Mouse (Mus musculus) CH12.LX (cell line): ENCODE results near the gene Camkmt.

Experiments
- CHD1 ChIP-seq: IDR thresholded peaks from 2 replicates; pipeline ENCODE4 v1.6.1; 2012; ENCODE audit warnings: low read depth, low read length, improper control_type of control experiment, inconsistent platforms
- CTCF ChIP-seq, 2 experiments: IDR thresholded peaks in 1 of 2; conservative IDR thresholded peaks in 1 of 2; 2 replicates each; pipeline ENCODE4 v1.5.1; 2011 to 2012; ENCODE audit warnings: low read depth in 2 of 2, low read length in 2 of 2, improper control_type of control experiment in 1 of 2, inconsistent platforms in 1 of 2, mild to moderate bottlenecking in 1 of 2, moderate library complexity in 1 of 2
- E2F4 ChIP-seq: IDR thresholded peaks from 2 replicates; pipeline ENCODE4 v1.6.1; 2011; ENCODE audit warnings: low read depth, low read length, improper control_type of control experiment; ENCODE audit not compliant: insufficient replicate concordance
- EP300 ChIP-seq: IDR thresholded peaks from 2 replicates; pipeline ENCODE4 v1.6.1; 2011; ENCODE audit warnings: low read length, improper control_type of control experiment
- GABPA ChIP-seq: IDR thresholded peaks from 2 replicates; pipeline ENCODE4 v1.6.1; 2012; ENCODE audit warnings: low read depth, low read length, improper control_type of control experiment, inconsistent platforms; ENCODE audit not compliant: insufficient replicate concordance
- HCFC1 ChIP-seq: IDR thresholded peaks from 2 replicates; pipeline ENCODE4 v1.6.1; 2012; ENCODE audit warnings: low read depth, mild to moderate bottlenecking, inconsistent platforms, low read length, improper control_type of control experiment
- JUN ChIP-seq: IDR thresholded peaks from 2 replicates; pipeline ENCODE4 v1.6.1; 2011; ENCODE audit warnings: low read depth, mild to moderate bottlenecking, low read length, improper control_type of control experiment, moderate library complexity; ENCODE audit not compliant: insufficient read depth
- MAX ChIP-seq: IDR thresholded peaks from 2 replicates; pipeline ENCODE4 v1.6.1; 2011; ENCODE audit warnings: low read length, improper control_type of control experiment
- MAZ ChIP-seq: IDR thresholded peaks from 2 replicates; pipeline ENCODE4 v1.6.1; 2012; ENCODE audit warnings: low read depth, mild to moderate bottlenecking, inconsistent platforms, low read length, improper control_type of control experiment, moderate library complexity
- MXI1 ChIP-seq: IDR thresholded peaks from 2 replicates; pipeline ENCODE4 v1.6.1; 2011; ENCODE audit warnings: mild to moderate bottlenecking, low read depth, low read length, improper control_type of control experiment
- MYC ChIP-seq: IDR thresholded peaks from 2 replicates; pipeline ENCODE4 v1.6.1; 2011; ENCODE audit warnings: low read depth, mild to moderate bottlenecking, improper control_type of control experiment, low read length
- POLR2A ChIP-seq: IDR thresholded peaks from 2 replicates; pipeline ENCODE4 v1.6.1; 2011; ENCODE audit warnings: low read depth, mild to moderate bottlenecking, improper control_type of control experiment, low read length
- USF2 ChIP-seq: conservative IDR thresholded peaks from 2 replicates; pipeline ENCODE4 v1.6.1; 2011; ENCODE audit warnings: low read depth, low read length, improper control_type of control experiment
- ZNF384 ChIP-seq: IDR thresholded peaks from 2 replicates; pipeline ENCODE4 v1.6.1; 2012; ENCODE audit warnings: low read depth, low read length, improper control_type of control experiment, inconsistent platforms

DNA sequence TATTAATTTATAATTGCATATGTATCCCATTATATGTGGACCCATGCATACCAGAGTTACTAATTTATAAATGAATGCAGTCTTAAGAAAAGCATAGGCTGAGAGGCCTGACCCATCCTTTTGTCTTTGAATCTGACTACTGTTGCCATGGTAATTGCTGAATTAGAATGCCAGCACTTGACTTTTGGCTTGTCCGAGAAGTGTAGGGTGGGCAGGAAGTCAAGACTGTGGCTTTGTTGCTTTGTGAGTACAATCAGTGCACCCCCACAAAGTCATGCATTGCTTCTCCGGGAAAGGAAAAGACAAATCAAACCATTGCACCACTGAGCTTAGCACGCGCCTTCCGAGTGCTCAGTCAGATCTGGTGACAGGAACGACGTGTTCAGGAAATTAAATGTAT is 11.4 kb downstream of the Camkmt start:
- TF ChIP-seq JUN, result no peak
- no peak for TF ChIP-seq USF2
- no peak for TF ChIP-seq MAX
- TF ChIP-seq EP300, result no peak
- TF ChIP-seq POLR2A, result no peak
- TF ChIP-seq E2F4, result no peak
- no peak for TF ChIP-seq CTCF (conservative IDR thresholded peaks at IDR 0.05 in 1 of 2, IDR thresholded peaks at IDR 0.05 in 1 of 2; ENCODE audit: low read depth in 2 of 2, low read length in 2 of 2)
- TF ChIP-seq MYC, result no peak
- TF ChIP-seq MXI1, result no peak
- no peak for TF ChIP-seq HCFC1
- no peak for TF ChIP-seq GABPA
- TF ChIP-seq ZNF384, result no peak
- no peak for TF ChIP-seq CHD1
- no peak for TF ChIP-seq MAZ
